Mouse (Mus musculus) embryonic facial prominence, embryonic 12.5 days (tissue): ENCODE results near the gene Mccc1. TPM values are rescaled to one million over a fixed set of nuclear protein-coding genes. Genes with fewer than 3 reads are reported as not detected.
A peak's percentile ranks its signal among the peaks of the same experiment; 100 is the strongest.

ENCODE experiments used
- ATAC-seq: fragments of 200-750 bp; cut with Nextera tagmentation; 2 replicates; pipeline ENCODE4 v1.8.0; 2017; ENCODE audit not compliant: insufficient number of reproducible peaks, insufficient read depth, low FRiP score, low TSS enrichment
- H3K27ac ChIP-seq: fragments of 300-500 bp; sonication (generic); 2 replicates; pipeline ENCODE4 v1.5.1; 2016; ENCODE audit warnings: mild to moderate bottlenecking
- H3K27me3 ChIP-seq: fragments of 300-500 bp; sonication (generic); 2 replicates; pipeline ENCODE4 v1.6.1; 2016; ENCODE audit warnings: mild to moderate bottlenecking, moderate library complexity
- H3K36me3 ChIP-seq: fragments of 300-500 bp; sonication (generic); 2 replicates; pipeline ENCODE4 v1.6.1; 2016; ENCODE audit warnings: mild to moderate bottlenecking
- H3K4me1 ChIP-seq: fragments of 300-500 bp; sonication (generic); 2 replicates; pipeline ENCODE4 v1.6.1; 2016
- H3K4me2 ChIP-seq: fragments of 300-500 bp; sonication (generic); replicated peaks from 2 replicates; pipeline ENCODE4 v1.6.1; 2016; ENCODE audit warnings: mild to moderate bottlenecking, moderate library complexity
- H3K4me3 ChIP-seq: fragments of 300-500 bp; sonication (generic); 2 replicates; pipeline ENCODE4 v1.5.1; 2016; ENCODE audit warnings: mild to moderate bottlenecking
- H3K9ac ChIP-seq: fragments of 300-500 bp; sonication (generic); 2 replicates; pipeline ENCODE4 v1.6.1; 2016; ENCODE audit warnings: mild to moderate bottlenecking, moderate library complexity
- H3K9me3 ChIP-seq: fragments of 300-500 bp; sonication (generic); 2 replicates; pipeline ENCODE4 v1.6.1; 2016; ENCODE audit warnings: mild to moderate bottlenecking, moderate library complexity
- WGBS: fragments of 180-500 bp; shearing (Covaris S2); methylation state at CpG from one replicate; pipeline ENCODE4 v1.1.7; 2016; 5-methylcytosine and 5-hydroxymethylcytosine counted together
- polyA plus RNA-seq: library from polyadenylated mRNA; unstranded; fragments of >200 nt; fragmentation: Nextera tagmentation; extraction: Ambion mirVana; gene quantifications from 2 replicates; pipeline ENCODE4 v1.2.1, GENCODE M21; 2016

Gene Mccc1
- polyA plus RNA-seq, 1 experiment from 2014 or later: 43.1 TPM

DNA sequence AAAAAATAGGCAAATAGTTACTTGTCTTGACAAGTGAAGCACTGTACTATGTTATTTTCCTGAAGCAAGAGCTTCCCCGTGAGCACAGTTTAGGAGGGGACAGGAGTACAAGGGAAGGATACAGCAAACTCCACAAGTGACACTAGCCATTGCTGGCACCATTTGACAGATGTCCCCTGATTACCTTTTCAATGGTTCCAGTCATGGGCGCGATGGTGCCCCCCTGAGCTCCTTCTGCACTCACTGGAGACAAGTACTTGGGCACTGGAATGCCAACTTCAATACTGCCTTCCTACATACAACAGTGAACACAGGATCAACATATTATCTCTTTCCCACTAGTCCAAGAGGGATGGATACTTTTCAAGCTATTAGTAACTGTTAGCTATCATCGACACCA, 37.1 kb downstream of the Mccc1 start:
- Histone ChIP-seq H3K9ac (no peak overlapping the region), H3K27ac (no peak overlapping the region), H3K9me3 (no peaks in the 10 kb centered on the region), H3K4me3 (no peak overlapping the region), H3K4me2 (no peak overlapping the region), H3K4me1 (no peaks in the 10 kb centered on the region), H3K27me3 (no peaks in the 10 kb centered on the region), H3K36me3 (peaks cover 45% of the 10 kb centered on the region)
- no peak for ATAC-seq
- WGBS: 88% methylated on average over 4 of the region's 4 CpGs

DNA sequence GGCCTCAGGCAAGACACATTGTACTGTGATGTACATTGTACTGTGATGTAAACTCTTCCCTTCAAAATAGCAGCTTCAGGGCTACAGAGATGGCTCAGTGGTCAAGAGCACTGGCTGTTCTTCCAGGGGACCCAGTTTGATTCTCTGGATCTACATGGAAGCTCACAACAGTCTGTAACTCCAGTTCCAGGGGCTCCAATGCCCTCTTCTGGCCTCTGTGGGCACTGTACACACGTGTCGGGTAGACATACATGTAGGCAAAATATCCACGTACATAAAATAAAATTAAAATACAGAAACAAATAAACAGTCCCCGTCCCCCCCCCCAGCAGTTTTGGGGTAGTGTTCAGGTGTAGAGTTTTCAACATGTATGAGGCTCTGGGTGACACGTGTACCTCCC, 37.5 kb downstream of the Mccc1 start:
- no peak for ATAC-seq
- Histone ChIP-seq H3K4me3 (no peak overlapping the region), H3K9me3 (no peaks in the 10 kb centered on the region), H3K4me1 (no peaks in the 10 kb centered on the region), H3K27ac (no peak overlapping the region), H3K9ac (no peak overlapping the region), H3K4me2 (no peak overlapping the region), H3K27me3 (no peaks in the 10 kb centered on the region), H3K36me3 (peaks cover 43% of the 10 kb centered on the region)
- WGBS: 94% methylated on average over 5 of the region's 5 CpGs

GRCm38 (mm10) chr3:35957230-35957629, 43.2 kb downstream of the Mccc1 start:
- Histone ChIP-seq H3K9me3 (no peaks in the 10 kb centered on the region), H3K36me3 (peaks cover 10% of the 10 kb centered on the region), H3K4me1 (no peaks in the 10 kb centered on the region), H3K9ac (no peak overlapping the region), H3K27me3 (no peaks in the 10 kb centered on the region), H3K4me3 (no peak overlapping the region), H3K4me2 (no peak overlapping the region), H3K27ac (no peak overlapping the region)
- ATAC-seq: no peak
- 93% methylated on average over 3 of the region's 3 CpGs for WGBS

GRCm38 (mm10) chr3:35954901-35955575, 45.4 kb downstream of the Mccc1 start:
- 91% methylated on average over 11 of the region's 11 CpGs for WGBS
- Histone ChIP-seq H3K4me2 (no peak overlapping the region), H3K27me3 (no peaks in the 10 kb centered on the region), H3K4me3 (no peak overlapping the region), H3K27ac (no peak overlapping the region), H3K36me3 (no peaks in the 10 kb centered on the region), H3K4me1 (no peaks in the 10 kb centered on the region), H3K9me3 (no peaks in the 10 kb centered on the region), H3K9ac (no peak overlapping the region)
- ATAC-seq: no peak

DNA sequence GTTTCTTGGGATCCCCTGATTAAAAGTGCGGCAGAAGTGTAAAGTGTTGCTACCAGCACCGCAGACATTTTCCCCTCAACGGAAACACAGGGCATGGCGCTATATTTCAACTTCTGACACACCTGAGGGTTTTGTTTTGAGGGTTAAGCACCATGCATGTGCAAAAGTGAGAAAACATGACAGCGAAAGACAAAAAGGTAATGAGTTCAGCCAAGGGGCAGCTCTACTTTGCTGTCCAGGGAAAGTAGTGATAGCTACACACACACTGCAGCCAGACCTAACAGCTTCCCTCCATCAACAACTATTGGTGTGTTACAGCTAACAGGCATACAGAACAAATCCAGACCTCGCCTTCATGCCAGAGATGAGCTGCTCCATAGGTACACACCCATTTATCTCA, 46.7 kb downstream of the Mccc1 start:
- Histone ChIP-seq H3K9ac (no peak overlapping the region), H3K27me3 (no peaks in the 10 kb centered on the region), H3K27ac (no peak overlapping the region), H3K9me3 (no peaks in the 10 kb centered on the region), H3K4me2 (no peak overlapping the region), H3K36me3 (no peaks in the 10 kb centered on the region), H3K4me3 (no peak overlapping the region), H3K4me1 (no peaks in the 10 kb centered on the region)
- 92% methylated on average over 6 of the region's 6 CpGs for WGBS
- ATAC-seq: no peak

DNA sequence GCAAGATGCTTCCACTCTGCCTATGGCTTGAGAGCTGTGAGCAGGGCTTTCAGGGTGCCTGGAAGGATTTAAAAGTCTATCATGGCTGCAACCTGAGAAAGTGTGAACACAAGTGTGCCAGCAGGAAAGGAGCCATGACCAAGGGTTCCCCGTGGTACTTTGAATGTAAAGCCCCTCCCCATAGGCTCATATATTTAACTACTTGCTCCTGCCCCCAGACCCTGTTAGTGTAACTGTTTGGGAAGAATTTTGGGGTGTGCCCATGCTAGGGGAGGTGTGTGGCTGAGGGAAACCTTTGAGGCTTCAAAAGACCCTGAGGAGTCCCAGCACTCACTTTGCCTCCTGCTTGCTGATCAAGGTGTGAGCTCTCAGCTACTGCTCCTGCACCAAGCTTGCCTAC, 47.3 kb downstream of the Mccc1 start:
- Histone ChIP-seq H3K9me3 (no peaks in the 10 kb centered on the region), H3K36me3 (no peaks in the 10 kb centered on the region), H3K27ac (no peak overlapping the region), H3K4me3 (no peak overlapping the region), H3K9ac (no peak overlapping the region), H3K4me1 (no peaks in the 10 kb centered on the region), H3K27me3 (no peaks in the 10 kb centered on the region), H3K4me2 (no peak overlapping the region)
- 75% methylated on average over 1 of the region's 1 CpGs for WGBS
- no peak for ATAC-seq

DNA sequence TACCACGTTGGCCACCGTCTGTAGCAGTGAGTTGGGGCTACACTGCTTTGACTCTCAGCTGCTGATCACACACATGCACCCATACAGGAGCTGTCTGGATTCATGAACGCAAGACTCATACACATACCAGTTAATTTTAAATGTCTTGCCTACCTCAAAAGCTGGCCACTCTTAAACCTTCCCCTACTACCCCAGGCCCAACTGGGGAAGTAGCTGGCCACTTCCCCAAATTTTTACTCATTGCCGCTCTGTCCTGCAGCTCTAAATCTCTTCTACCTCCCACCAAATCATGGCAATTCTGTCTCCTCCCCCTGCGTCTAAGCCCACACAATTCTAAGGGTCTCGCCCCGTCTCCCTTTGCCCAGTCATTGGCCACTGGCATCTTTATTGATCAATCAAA, 52.3 kb downstream of the Mccc1 start:
- H3K27ac ChIP-seq: no peak overlapping the region
- no peak overlapping the region for H3K4me2 ChIP-seq
- no peak for ATAC-seq
- no peak overlapping the region for H3K4me3 ChIP-seq
- no peak overlapping the region for H3K9ac ChIP-seq
- H3K27me3 ChIP-seq: no peaks in the 10 kb centered on the region
- WGBS: 89% methylated on average over 7 of the region's 7 CpGs
- no peaks in the 10 kb centered on the region for H3K9me3 ChIP-seq
- no peaks in the 10 kb centered on the region for H3K36me3 ChIP-seq
- H3K4me1 ChIP-seq: no peaks in the 10 kb centered on the region

DNA sequence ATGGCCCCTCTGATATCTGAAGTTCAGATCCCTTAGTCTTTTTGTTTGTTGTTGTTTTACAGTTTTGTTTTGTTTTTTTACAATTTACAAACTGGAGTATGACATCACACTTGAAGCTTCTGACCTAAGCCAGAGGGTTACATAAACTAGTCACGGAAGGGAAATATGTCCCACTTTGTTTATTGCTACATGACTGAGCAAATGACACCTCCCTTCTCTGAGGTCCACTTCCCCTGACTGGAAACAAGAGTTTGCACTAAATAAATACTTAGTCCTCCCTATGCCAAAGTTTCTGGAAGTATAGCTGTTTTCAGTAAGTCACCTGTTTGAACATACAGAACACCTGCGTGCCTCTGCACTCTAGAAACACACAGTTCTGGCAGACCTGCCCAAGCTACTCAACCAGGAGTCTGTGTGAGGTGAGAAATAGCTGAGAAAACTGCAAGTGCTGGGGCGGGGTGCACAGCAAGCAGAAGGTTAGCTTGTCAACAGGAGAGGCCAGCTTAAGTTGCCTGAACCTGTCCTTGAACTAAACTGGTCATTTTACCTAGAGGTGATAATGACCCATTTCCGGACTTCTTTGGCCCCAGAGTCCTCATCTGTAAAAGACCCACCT, 59.9 kb downstream of the Mccc1 start:
- 93% methylated on average over 4 of the region's 4 CpGs for WGBS
- Histone ChIP-seq H3K9me3 (no peaks in the 10 kb centered on the region), H3K27ac (no peak overlapping the region), H3K36me3 (0 out of 2 replicates have a peak, but pooled peaks cover 3% of the 10 kb centered on the region), H3K9ac (no peak overlapping the region), H3K4me1 (no peaks in the 10 kb centered on the region), H3K27me3 (no peaks in the 10 kb centered on the region), H3K4me2 (no peak overlapping the region), H3K4me3 (no peak overlapping the region)
- ATAC-seq: no peak

DNA sequence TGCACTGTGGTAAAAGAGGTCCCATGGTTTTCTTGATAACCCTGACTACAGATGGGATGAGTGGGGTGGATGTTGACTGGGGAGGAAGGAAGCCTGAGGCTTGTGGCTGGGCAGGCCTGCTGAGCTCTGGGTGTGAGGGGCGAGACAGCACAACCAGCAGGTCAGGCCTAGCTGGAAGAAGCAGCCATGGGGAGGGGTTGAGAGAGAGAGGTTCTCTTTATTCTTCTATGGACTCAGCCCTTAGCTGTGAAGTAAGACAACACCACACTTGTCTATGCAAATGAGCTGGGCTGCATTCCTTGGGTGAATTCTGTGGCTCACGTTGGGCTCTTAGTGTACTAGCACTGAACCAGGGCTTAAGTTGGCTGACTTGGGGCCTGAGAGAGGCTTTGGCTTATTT, 60.4 kb downstream of the Mccc1 start:
- Histone ChIP-seq H3K36me3 (0 out of 2 replicates have a peak, but pooled peaks cover 3% of the 10 kb centered on the region), H3K4me3 (no peak overlapping the region), H3K4me1 (no peaks in the 10 kb centered on the region), H3K9me3 (no peaks in the 10 kb centered on the region), H3K9ac (no peak overlapping the region), H3K4me2 (no peak overlapping the region), H3K27ac (no peak overlapping the region), H3K27me3 (no peaks in the 10 kb centered on the region)
- ATAC-seq: no peak
- 46% methylated on average over 2 of the region's 2 CpGs for WGBS

GRCm38 (mm10) chr3:35937345-35937744, 63.1 kb downstream of the Mccc1 start, which contains the start of gene Dcun1d1:
Dcun1d1 (minus strand) TSS chr3:35937445.
- H3K9ac ChIP-seq: no peak within 1 kb of the TSS
- H3K4me3 ChIP-seq: no peak within 1 kb of the TSS
- WGBS: 94% methylated on average over 6 of the region's 6 CpGs

DNA sequence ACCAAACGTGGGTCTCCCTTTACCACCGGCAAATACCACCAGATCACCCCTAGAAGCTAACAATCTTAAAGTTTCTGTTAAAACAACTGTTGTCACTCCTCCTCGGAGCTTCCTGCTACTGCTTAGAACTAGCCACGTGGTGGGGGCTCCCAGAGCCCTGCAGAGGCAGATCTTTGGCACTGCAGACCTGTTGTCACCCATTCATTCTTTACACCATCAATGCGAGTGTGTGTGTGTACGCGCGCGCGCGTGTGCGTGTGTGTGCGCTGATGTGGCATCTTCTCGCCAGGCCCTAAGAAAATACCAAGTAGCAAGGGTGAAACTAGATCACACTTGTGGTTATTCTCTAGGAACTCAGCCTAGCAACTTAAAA, 67.1 kb downstream of the Mccc1 start:
- ATAC-seq: peak; percentile 47; the same call in 1 of the 2 replicates
- no peaks in the 10 kb centered on the region for H3K9me3 ChIP-seq
- H3K4me3 ChIP-seq: peak overlapping the region; percentile 89
- peak overlapping the region; percentile 94 for H3K27ac ChIP-seq
- H3K27me3 ChIP-seq: no peaks in the 10 kb centered on the region
- H3K9ac ChIP-seq: peak overlapping the region; percentile 95
- H3K36me3 ChIP-seq: 0 out of 2 replicates have a peak, but pooled peaks cover 3% of the 10 kb centered on the region
- WGBS: under 1% methylated on average over 14 of the region's 14 CpGs
- H3K4me1 ChIP-seq: peaks cover 18% of the 10 kb centered on the region
- H3K4me2 ChIP-seq: peak overlapping the region; percentile 75

More at GRCm38 (mm10) chr3:35937345-35937744, 63.1 kb downstream of the Mccc1 start, which contains the start of gene Dcun1d1:
- Histone ChIP-seq H3K27ac (no peak within 1 kb of the TSS), H3K4me2 (no peak within 1 kb of the TSS), H3K27me3 (no peaks in the 10 kb centered on the region), H3K4me1 (peaks cover 8% of the 10 kb centered on the region), H3K36me3 (0 out of 2 replicates have a peak, but pooled peaks cover 3% of the 10 kb centered on the region), H3K9me3 (no peaks in the 10 kb centered on the region)
- no peak for ATAC-seq

DNA sequence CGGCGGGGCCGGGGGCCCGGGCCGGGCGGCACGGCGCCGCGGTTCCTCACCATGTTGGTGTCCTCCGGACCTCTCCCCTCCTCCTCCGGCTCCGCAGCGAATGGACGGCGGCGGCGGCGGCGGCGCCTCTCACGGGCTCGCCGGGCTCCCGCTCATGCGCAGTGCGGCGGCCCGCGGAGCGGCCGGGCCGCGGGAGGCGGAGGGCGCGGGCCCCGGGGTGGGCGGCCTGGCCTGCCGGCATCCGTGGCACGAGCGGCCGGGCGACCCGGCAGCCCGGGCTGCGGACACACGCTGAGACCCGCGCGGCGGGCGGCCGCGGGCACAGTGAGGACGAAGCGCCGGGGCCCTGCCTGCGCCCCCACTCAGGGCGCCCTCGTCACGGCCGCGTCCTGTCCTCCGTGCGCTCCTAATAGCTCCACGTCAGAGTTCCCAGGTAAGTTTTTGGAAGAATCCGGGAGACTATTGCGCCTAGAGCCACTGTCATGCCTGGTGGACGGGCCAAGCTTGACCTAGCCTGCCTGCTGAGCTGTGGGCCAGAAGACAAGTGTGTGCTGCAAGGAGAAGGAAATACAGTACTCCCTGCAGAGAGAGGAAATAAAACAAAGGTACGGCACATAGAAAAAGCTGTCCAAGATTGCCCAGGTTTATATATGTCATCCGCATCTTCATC, 67.6 kb downstream of the Mccc1 start:
- H3K9me3 ChIP-seq: no peaks in the 10 kb centered on the region
- WGBS: under 1% methylated on average over 50 of the region's 73 CpGs
- H3K36me3 ChIP-seq: no peaks in the 10 kb centered on the region
- peaks cover 18% of the 10 kb centered on the region for H3K4me1 ChIP-seq
- H3K4me3 ChIP-seq: peak overlapping the region; percentile 89
- peak; percentile 90 for ATAC-seq
- H3K27me3 ChIP-seq: no peaks in the 10 kb centered on the region
- peak overlapping the region; percentile 95 for H3K9ac ChIP-seq
- peak overlapping the region; percentile 94 for H3K27ac ChIP-seq
- H3K4me2 ChIP-seq: peak overlapping the region; percentile 75
